Mouse (Mus musculus): ENCODE data around the gene Osbpl9.

GRCm38 (mm10) chr4:109122830-109123555 is 79.1 kb downstream of the Osbpl9 start:
- TF ChIP-seq CTCF (IDR thresholded peaks at IDR 0.05) (no peak), POLR2A (IDR thresholded peaks at IDR 0.05; ENCODE audit: insufficient read depth, low read depth, low read length) (no peak)
